Mouse (Mus musculus) cerebellum, adult 11-12 months (tissue): ENCODE data around the gene Tmem220.

Experiments
- DNase-seq: peaks from one replicate; pipeline ENCODE4 v3.0.0; 2022

Gene Tmem220

DNA sequence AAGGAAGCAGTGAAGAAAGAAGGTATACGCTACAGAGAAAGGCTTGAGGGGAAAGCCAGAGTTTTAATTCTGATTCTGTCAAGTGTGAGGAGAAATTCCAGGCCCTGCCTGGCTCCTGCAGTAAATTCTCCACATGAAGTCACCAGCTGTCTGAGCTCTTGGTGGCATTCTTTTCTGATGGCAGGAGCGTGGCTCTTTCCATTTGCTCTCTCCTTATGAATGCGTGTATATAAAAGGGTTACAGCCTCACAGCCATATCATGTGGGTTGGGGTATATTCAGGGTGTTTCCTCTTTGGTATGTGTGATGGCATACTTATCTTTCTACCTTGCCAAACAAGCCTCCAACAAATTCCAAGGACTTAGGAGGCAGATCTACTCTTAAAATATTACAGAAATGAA is 37.8 kb downstream of the Tmem220 start:
- DNase-seq: no peak

- no peak for DNase-seq
Measured at GRCm38 (mm10) chr11:67067741-67068140, 42.8 kb downstream of the Tmem220 start.

DNA sequence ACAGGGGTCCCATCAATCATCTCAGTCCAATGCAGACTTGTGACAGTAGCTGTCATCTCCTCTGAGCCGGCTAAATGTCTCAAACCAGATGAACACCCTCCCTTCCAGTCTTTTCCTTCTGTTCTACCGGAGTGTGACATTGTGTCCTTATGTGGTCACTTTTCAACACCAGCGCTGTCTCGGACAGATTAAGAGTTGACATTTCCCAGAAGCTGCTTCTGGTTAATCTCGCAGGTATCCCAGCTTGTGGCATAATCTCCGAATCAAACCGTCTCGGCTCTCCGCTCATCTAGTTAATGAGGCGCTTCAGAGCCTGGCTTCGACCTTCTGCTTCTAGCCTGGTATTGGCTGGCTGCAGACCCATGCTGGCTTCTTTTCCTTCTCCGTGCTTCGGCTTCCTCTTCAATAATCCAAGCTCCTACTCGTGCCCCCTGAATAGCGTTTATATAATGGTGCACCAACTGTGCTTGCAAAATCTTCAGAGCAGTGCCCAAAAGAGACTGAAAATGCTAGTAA is 47.7 kb downstream of the Tmem220 start:
- no peak for DNase-seq

- DNase-seq: no peak
Measured at GRCm38 (mm10) chr11:67075036-67075435, 50.1 kb downstream of the Tmem220 start.

GRCm38 (mm10) chr11:67076781-67077180 is 51.8 kb downstream of the Tmem220 start:
- no peak for DNase-seq

DNA sequence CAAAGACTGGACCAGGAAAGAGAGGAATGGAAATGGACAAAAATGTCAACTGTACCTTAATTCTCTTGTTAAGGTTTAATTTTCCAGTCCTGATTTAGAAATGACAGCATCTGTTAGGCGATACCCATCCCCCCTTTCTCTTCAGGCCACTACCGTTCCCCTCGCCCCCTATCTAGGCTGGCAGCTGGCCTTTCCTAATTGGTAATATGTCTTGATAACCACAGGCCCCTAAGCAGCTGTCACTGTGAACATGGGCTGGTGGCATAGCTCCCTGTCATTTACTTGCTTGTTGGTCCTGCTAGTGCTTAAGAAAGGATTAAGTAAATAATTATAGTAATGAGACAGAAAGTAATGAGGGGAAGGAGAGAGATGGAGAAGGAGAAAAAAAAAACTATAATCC is 52.5 kb downstream of the Tmem220 start:
- DNase-seq: no peak

DNA sequence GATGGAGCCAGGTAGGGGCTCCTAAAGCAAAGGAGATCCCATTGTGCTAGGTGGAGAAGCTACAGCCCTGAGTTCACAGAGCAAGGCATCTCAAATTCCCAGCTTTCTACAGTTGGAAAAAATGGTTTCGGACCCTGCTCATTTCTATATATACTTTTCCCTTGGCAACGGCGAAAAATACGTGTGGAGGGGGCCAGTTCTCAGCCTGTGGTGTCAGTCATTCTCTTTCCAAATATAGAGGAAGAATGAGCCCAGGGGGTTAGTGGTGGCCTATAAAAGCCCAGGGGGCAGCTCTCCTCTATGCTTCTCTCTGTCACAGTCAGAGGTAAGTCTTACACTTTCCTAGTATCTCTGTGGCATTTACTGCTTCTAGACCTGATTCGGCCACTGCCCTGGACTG is 53.0 kb downstream of the Tmem220 start, which contains the start of gene Myh3:
TSS of gene Myh3 (plus strand) at position 301 of the 400 bp plus-strand sequence.
- no peak for DNase-seq

- no peak for DNase-seq
Measured at GRCm38 (mm10) chr11:67078888-67079287, 53.9 kb downstream of the Tmem220 start.

DNA sequence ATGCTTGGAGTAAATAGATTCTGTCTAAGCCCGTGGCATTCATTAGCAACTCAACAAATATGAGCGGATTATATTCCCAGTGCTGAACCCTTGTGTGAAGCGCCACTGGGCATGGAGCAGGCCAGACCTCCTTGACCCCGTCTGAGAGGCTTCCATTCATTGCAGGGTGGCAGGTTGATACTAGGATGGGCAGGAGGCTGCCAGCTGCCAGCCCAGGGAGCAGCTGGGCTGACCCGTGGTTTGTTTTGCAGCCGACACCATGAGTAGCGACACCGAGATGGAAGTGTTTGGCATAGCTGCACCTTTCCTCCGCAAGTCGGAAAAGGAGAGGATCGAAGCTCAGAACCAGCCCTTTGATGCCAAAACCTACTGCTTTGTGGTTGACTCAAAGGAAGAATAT is 54.8 kb downstream of the Tmem220 start:
- no peak for DNase-seq

DNA sequence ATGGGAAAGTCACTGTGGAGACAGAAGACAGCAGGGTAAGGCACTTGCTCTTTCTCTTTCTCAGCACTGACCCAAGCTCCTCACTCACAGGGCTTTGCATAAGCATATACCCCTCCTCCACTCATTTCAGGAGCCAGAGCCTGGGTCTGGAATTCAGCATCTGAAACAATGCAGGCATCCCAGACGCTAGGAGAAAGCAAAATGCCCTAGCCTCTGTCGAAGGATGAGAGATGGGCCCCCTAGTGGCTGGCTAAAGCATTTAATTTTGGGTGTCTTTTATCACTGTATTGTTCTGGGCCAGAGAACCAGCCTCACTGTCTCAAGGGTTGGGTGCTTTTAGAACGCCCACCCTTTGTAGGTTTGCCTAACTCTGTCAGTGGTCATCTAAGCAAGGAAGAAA is 55.2 kb downstream of the Tmem220 start:
- DNase-seq: peak; percentile 39

- DNase-seq: no peak
Measured at GRCm38 (mm10) chr11:67081125-67081649, 56.2 kb downstream of the Tmem220 start.

- no peak for DNase-seq
Measured at GRCm38 (mm10) chr11:67082188-67082587, 57.2 kb downstream of the Tmem220 start.

DNA sequence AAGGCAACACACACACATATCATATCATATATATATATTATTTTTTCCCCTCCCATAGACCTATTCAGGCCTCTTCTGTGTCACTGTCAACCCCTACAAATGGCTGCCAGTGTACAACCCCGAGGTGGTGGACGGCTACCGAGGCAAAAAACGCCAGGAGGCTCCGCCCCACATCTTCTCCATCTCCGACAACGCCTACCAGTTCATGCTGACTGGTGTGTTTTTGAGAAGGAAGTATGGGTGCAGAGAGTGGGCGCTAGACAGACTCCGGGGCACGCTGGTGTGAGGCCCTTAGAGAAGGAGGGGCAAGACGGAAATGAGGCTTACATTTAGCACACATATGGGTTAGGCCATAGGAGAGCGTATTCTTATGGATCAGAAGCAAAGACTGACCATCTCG is 57.8 kb downstream of the Tmem220 start:
- DNase-seq: no peak

DNA sequence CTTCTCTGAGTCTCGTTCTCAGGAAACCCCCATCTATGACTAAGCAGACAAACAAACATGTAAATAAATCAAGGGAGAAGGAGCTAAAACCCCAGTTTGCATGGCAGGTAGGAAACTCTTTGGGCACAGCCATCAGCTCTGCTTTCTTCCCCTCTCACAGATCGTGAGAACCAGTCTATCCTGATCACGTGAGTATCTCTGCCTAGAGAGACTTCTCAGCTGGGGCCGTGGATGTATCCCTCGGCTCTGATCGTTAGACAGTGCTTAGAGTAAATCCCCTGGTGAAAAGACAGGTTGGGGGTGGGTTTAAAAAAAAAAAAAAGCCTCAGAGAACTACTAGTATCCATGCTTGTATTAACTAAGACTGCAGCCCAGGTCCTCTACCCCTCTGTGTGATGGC is 58.3 kb downstream of the Tmem220 start:
- DNase-seq: no peak

DNA sequence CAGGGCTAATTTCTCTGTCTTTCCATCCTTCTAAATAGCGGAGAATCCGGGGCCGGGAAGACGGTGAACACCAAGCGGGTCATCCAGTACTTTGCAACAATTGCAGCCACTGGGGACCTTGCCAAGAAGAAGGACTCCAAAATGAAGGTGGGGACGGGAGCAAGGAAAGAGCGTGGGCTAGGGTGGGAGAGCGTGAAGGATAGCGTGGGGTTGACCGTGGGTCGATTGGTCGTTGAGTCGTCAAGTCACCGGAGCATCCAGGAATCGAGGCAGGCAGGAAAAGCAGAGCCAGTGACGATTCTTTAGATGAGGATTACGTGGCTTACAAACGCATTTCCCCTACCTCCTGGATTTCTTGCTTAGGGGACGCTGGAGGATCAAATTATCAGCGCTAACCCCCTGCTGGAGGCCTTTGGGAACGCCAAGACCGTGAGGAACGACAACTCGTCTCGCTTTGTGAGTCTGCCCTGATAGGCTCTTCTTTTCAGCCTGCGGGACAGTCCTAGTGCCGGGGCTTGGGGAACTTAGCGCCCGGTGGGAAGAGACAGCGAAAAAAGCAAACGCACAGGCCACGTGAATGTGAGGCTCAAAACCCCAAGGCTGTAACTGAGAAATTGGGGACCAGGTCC is 58.9 kb downstream of the Tmem220 start:
- no peak for DNase-seq
